Mouse (Mus musculus) erythroblast, embryonic 14.5 days (primary cell): ENCODE measurements around the gene Vipr2.

Source experiments
- GATA1 ChIP-seq: IDR thresholded peaks from 2 replicates; pipeline ENCODE4 v1.6.1; 2012; ENCODE audit warnings: low read length, inconsistent platforms, mixed read lengths
- TAL1 ChIP-seq: IDR thresholded peaks from 3 replicates; pipeline ENCODE4 v1.6.1; 2012; ENCODE audit warnings: low read length, inconsistent platforms, mixed read lengths

DNA sequence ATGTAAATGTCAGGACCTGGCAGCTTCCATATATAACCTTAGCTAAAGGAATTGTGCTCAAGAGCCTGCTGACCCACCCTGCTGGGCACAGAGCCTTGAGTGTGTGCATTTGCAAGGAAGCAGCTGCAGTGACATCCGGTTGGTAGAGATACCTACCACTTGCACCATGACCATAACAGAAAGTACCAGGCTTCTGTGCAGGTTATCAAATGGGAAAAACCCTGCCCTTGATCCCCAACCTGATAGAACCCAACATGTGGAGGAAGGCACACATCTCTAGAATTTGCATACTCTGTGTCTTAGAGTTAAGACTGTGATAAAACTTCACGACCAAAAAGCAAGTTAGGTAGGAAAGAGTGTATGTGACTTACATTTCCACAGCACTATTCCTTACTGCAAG, 63.1 kb downstream of the Vipr2 start:
- TF ChIP-seq GATA1 (no peak), TAL1 (no peak)
